ENCODE assay signal across 9 mouse cellular contexts in genomic region chr2:181156248-181157121, GRCm38 (mm10). TPM values are rescaled to one million over a fixed set of nuclear protein-coding genes. Genes with fewer than 3 reads are reported as not detected.
DNase-seq lines count a peak whose midpoint lies in the region; ATAC-seq lines count a peak whose summit lies in the region.
"Had no signal": no experiment of that assay in that cellular context is flagged by ENCODE, and none has a peak within 500 bp of the region (broad histone marks: within the 10 kb centered on the region; RNA-seq: fewer than 3 reads in every experiment).

Gene Eef1a2, minus strand, starts transcription at chr2:181157014.

- H3K9ac ChIP-seq in midbrain, embryonic 16.5 days (ENCODE audit: low read depth, low read length), result peak within 1 kb of the TSS; percentile 91

- H3K4me2 ChIP-seq in midbrain, embryonic 16.5 days (ENCODE audit: low read length), result peak within 1 kb of the TSS; percentile 78

- H3K27ac ChIP-seq in embryonic facial prominence, embryonic 10.5 days (replicated peaks), result peak within 1 kb of the TSS; percentile 30; the same call in 1 of the 2 replicates
- H3K27ac ChIP-seq in midbrain, embryonic 16.5 days (ENCODE audit: low read length), result peak within 1 kb of the TSS; percentile 91

- no peaks in the 10 kb centered on the region for H3K36me3 ChIP-seq in megakaryocyte, embryonic 14.5 days (replicated peaks; ENCODE audit: low read length)
- H3K36me3 ChIP-seq in embryonic facial prominence, embryonic 10.5 days (replicated peaks), result no peaks in the 10 kb centered on the region
- peaks cover 11% of the 10 kb centered on the region for H3K36me3 ChIP-seq in midbrain, embryonic 16.5 days (ENCODE audit: control insufficient read depth, insufficient read depth, low read length)

- H3K4me3 ChIP-seq in megakaryocyte, embryonic 14.5 days (replicated peaks), result peak within 1 kb of the TSS; percentile 33
- peak within 1 kb of the TSS; percentile 57 for H3K4me3 ChIP-seq in embryonic facial prominence, embryonic 10.5 days
- peak within 1 kb of the TSS; percentile 72 for H3K4me3 ChIP-seq in midbrain, embryonic 16.5 days (ENCODE audit: low read depth, low read length)

- peak; percentile 41 for DNase-seq in embryonic facial prominence, embryonic 10.5 days (ENCODE audit: low spot score)
- peak; percentile 96 for DNase-seq in heart, adult 11 months
- peak; percentile 84 for DNase-seq in layer of hippocampus, adult 8-10 months (ENCODE audit: low spot score in 2 of 2)
- DNase-seq in kidney, adult 18-20 months, result no peak

- H3K4me1 ChIP-seq in megakaryocyte, embryonic 14.5 days, result peaks cover 29% of the 10 kb centered on the region
- peaks cover 23% of the 10 kb centered on the region for H3K4me1 ChIP-seq in embryonic facial prominence, embryonic 10.5 days
- peaks cover 47% of the 10 kb centered on the region for H3K4me1 ChIP-seq in midbrain, embryonic 16.5 days (ENCODE audit: control insufficient read depth, insufficient read depth, low read length)

- WGBS in embryonic facial prominence, embryonic 10.5 days, result 2% methylated on average over 55 of the region's 55 CpGs
- WGBS in midbrain, embryonic 16.5 days, result 2% methylated on average over 55 of the region's 55 CpGs

- ATAC-seq in megakaryocyte, adult 5-6 weeks (ENCODE audit: poor library complexity, severe bottlenecking), result no peak
- peak; percentile 77 for ATAC-seq in midbrain, embryonic 16.5 days
- ATAC-seq in monocyte, adult 5-6 weeks (replicated peaks; ENCODE audit: insufficient number of reproducible peaks, low FRiP score, low TSS enrichment, poor library complexity, severe bottlenecking), result no peak

- H3K27me3 ChIP-seq in megakaryocyte, embryonic 14.5 days (replicated peaks), result peaks cover 81% of the 10 kb centered on the region
- H3K27me3 ChIP-seq in embryonic facial prominence, embryonic 10.5 days (replicated peaks; ENCODE audit: low read depth, poor library complexity, severe bottlenecking), result peaks cover 74% of the 10 kb centered on the region
- H3K27me3 ChIP-seq in midbrain, embryonic 16.5 days (ENCODE audit: control insufficient read depth, insufficient read depth, low read depth, low read length), result no peaks in the 10 kb centered on the region

- no peaks in the 10 kb centered on the region for H3K9me3 ChIP-seq in megakaryocyte, embryonic 14.5 days
- no peaks in the 10 kb centered on the region for H3K9me3 ChIP-seq in embryonic facial prominence, embryonic 10.5 days
- no peaks in the 10 kb centered on the region for H3K9me3 ChIP-seq in midbrain, embryonic 16.5 days (replicated peaks; ENCODE audit: control insufficient read depth, low read length, poor library complexity, severe bottlenecking)

RNA-seq across cellular contexts. Expression of gene Eef1a2, which starts in this region (rescaled TPM):
- polyA plus RNA-seq in megakaryocyte, embryonic 14.5 days (2012; ENCODE audit: insufficient read depth, low replicate concordance), result not detected in 2 replicates
- not detected in 2 replicates for total RNA-seq in megakaryocyte, adult 5-6 weeks (2015)
- total RNA-seq in megakaryocyte, adult 5-6 weeks (2017), result not detected in 2 replicates
- polyA plus RNA-seq in embryonic facial prominence, embryonic 10.5 days (2016; fragmentation: Nextera tagmentation; extraction: Ambion mirVana), result 0.11 TPM in 1 of 2 replicates, not detected in the other
- 1,000 to 10,000 TPM in 3 of 4 experiments, 100 to 1,000 TPM in 1; 995 to 1,073 (median 1,037) TPM for total RNA-seq in layer of hippocampus, adult 8-10 months (2022)
- polyA plus RNA-seq in midbrain, embryonic 16.5 days (2015; fragmentation: Nextera tagmentation; extraction: Ambion mirVana), result 10.0 and 11.0 TPM in 2 replicates
- total RNA-seq in monocyte, adult 5-6 weeks (2017), result not detected in 3 replicates
- polyA plus RNA-seq: liver, adult 2 months had no signal

Comparison
In these comparisons a context has a peak if more than half of its experiments do, and no peak if none do; other contexts are left out.
1. RNA of gene Eef1a2 (total RNA-seq): 995 to 1,073 TPM in layer of hippocampus, adult 8-10 months; not detected in megakaryocyte, adult 5-6 weeks and not detected in monocyte, adult 5-6 weeks; every median in the first group is over 100 times any median in the second.
2. Peak in DNase-seq, H3K4me3 ChIP-seq and H3K27ac ChIP-seq in embryonic facial prominence, embryonic 10.5 days; RNA of the gene not detected or under 1 TPM.
3. Peak in every context shown above with its lines, with median percentiles within 50 percentile points of each other: H3K4me3 ChIP-seq.